Mouse (Mus musculus): Measurements from ENCODE around the gene Rnase4.

GRCm38 (mm10) chr14:51143937-51144336 is 53.1 kb downstream of the Rnase4 start:
- TF ChIP-seq CTCF (IDR thresholded peaks at IDR 0.05) (no peak), EP300 (IDR thresholded peaks at IDR 0.05) (no peak)
